Mouse (Mus musculus) embryonic facial prominence, embryonic 15.5 days (tissue): ENCODE data around the gene Slc20a1. TPM values are rescaled to one million over a fixed set of nuclear protein-coding genes. Genes with fewer than 3 reads are reported as not detected.

Source experiments
- ATAC-seq: fragments of 200-750 bp; cut with Nextera tagmentation; 2 replicates; pipeline ENCODE4 v1.8.0; 2017; ENCODE audit warnings: low read depth, moderate TSS enrichment; ENCODE audit not compliant: insufficient number of reproducible peaks, low FRiP score, low TSS enrichment
- H3K27ac ChIP-seq: fragments of 300-500 bp; sonication (generic); replicated peaks from 2 replicates; pipeline ENCODE4 v1.5.1; 2015; ENCODE audit warnings: mild to moderate bottlenecking, inconsistent platforms
- H3K27me3 ChIP-seq: fragments of 300-500 bp; sonication (generic); 2 replicates; pipeline ENCODE4 v1.6.1; 2015; ENCODE audit warnings: inconsistent platforms
- H3K36me3 ChIP-seq: fragments of 300-500 bp; sonication (generic); 2 replicates; pipeline ENCODE4 v1.6.1; 2015; ENCODE audit warnings: mild to moderate bottlenecking, inconsistent platforms
- H3K4me1 ChIP-seq: fragments of 300-500 bp; sonication (generic); 2 replicates; pipeline ENCODE4 v1.6.1; 2015; ENCODE audit warnings: inconsistent platforms
- H3K4me2 ChIP-seq: fragments of 300-500 bp; sonication (generic); replicated peaks from 2 replicates; pipeline ENCODE4 v1.6.1; 2015; ENCODE audit warnings: mild to moderate bottlenecking, inconsistent platforms
- H3K4me3 ChIP-seq: fragments of 300-500 bp; sonication (generic); replicated peaks from 2 replicates; pipeline ENCODE4 v1.5.1; 2015; ENCODE audit warnings: mild to moderate bottlenecking, inconsistent platforms
- H3K9ac ChIP-seq: fragments of 300-500 bp; sonication (generic); 2 replicates; pipeline ENCODE4 v1.6.1; 2015; ENCODE audit warnings: inconsistent platforms
- H3K9me3 ChIP-seq: fragments of 300-500 bp; sonication (generic); replicated peaks from 2 replicates; pipeline ENCODE4 v1.6.1; 2016; ENCODE audit warnings: inconsistent platforms
- WGBS: fragments of 180-500 bp; shearing (Covaris S2); methylation state at CpG from one replicate; pipeline ENCODE4 v1.1.7; 2015; 5-methylcytosine and 5-hydroxymethylcytosine counted together
- polyA plus RNA-seq: library from polyadenylated mRNA; unstranded; fragments of >200 nt; fragmentation: Nextera tagmentation; extraction: Ambion mirVana; gene quantifications from 2 replicates; pipeline ENCODE4 v1.2.1, GENCODE M21; 2015

Gene Slc20a1
- polyA plus RNA-seq, 1 experiment from 2014 or later = 24.0 TPM

DNA sequence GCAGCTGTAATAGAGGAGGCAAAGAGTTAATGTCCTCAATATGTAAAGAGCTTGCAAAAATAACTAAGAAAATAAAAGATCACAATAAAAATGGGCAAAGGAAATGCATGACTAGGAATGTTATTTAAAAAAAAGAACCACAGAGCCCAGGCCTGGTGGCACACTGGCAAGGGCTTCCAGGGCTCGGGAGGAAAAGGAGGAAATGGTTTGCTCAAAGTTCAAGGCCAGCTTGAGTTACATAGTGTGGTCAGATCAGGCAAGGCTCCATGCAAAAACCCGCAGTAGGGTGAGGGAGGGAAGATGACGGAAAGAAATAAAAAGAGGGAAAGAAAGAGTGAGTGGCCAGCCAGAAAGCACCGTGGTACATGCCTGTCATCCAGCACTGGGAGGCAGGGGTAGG lies 30.0 kb downstream of the Slc20a1 start:
- Histone ChIP-seq H3K27me3 (peaks cover 4% of the 10 kb centered on the region; the same call in 1 of the 2 replicates), H3K4me1 (no peaks in the 10 kb centered on the region), H3K4me3 (no peak overlapping the region), H3K4me2 (no peak overlapping the region), H3K9ac (no peak overlapping the region), H3K9me3 (no peaks in the 10 kb centered on the region), H3K36me3 (no peaks in the 10 kb centered on the region), H3K27ac (no peak overlapping the region)
- 79% methylated on average over 4 of the region's 4 CpGs for WGBS
- ATAC-seq = no peak

DNA sequence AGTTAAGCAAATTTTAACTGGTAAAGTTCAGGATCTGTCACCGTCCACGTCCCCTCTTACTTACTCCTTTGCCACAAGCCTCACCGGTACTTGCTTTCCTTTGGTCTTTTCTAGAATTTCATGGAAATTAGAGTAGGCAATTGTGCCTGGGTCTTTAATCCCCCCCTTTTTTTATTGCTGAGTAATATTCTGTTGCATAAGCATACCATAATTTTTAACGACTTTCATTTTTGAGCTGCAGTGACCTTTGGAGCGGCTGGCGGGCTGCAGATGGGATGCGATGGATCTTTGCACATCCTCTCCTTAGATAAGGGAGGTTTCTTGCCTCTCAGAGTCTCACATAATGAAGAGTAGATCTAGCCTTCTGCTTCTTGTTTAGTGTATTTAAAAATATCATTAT lies 30.8 kb downstream of the Slc20a1 start:
- 91% methylated on average over 7 of the region's 7 CpGs for WGBS

DNA sequence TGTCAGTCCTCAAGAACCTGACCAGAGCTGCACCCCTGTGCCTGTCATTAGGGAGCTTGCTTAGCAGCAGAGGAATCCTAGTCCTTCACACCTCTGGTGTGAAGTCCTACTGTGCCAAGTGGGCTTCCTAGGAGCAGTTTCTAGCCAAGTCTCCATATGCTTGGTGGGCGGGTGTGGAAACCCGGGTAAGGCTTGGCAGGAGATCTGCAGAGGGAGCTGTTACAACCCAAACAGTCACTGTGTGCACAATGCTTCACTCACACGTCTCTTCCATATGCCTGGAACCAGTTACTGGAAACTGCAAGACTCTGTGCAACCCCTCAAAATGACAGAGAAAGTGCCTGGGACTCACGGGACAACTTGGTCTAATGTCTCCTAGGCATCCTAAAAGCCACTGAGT lies 33.5 kb downstream of the Slc20a1 start:
- H3K9me3 ChIP-seq = no peaks in the 10 kb centered on the region
- H3K9ac ChIP-seq = no peak overlapping the region
- H3K4me1 ChIP-seq = no peaks in the 10 kb centered on the region
- H3K27ac ChIP-seq = no peak overlapping the region
- no peaks in the 10 kb centered on the region for H3K36me3 ChIP-seq
- peaks cover 4% of the 10 kb centered on the region; the same call in 1 of the 2 replicates for H3K27me3 ChIP-seq
- H3K4me3 ChIP-seq = no peak overlapping the region
- no peak overlapping the region for H3K4me2 ChIP-seq
- no peak for ATAC-seq
- 48% methylated on average over 4 of the region's 4 CpGs for WGBS

More for the DNA sequence above, 30.8 kb downstream of the Slc20a1 start:
- H3K36me3 ChIP-seq = no peaks in the 10 kb centered on the region
- no peaks in the 10 kb centered on the region for H3K9me3 ChIP-seq
- no peak overlapping the region for H3K4me2 ChIP-seq
- no peaks in the 10 kb centered on the region for H3K4me1 ChIP-seq
- H3K27ac ChIP-seq = no peak overlapping the region
- H3K9ac ChIP-seq = no peak overlapping the region
- no peak for ATAC-seq
- H3K27me3 ChIP-seq = peaks cover 4% of the 10 kb centered on the region; the same call in 1 of the 2 replicates
- no peak overlapping the region for H3K4me3 ChIP-seq

GRCm38 (mm10) chr2:129232484-129232883 lies 33.9 kb downstream of the Slc20a1 start:
- no peak overlapping the region for H3K27ac ChIP-seq
- no peak overlapping the region for H3K4me2 ChIP-seq
- no peak for ATAC-seq
- no peak overlapping the region for H3K9ac ChIP-seq
- no peaks in the 10 kb centered on the region for H3K9me3 ChIP-seq
- H3K36me3 ChIP-seq = no peaks in the 10 kb centered on the region
- 84% methylated on average over 9 of the region's 9 CpGs for WGBS
- H3K4me1 ChIP-seq = no peaks in the 10 kb centered on the region
- H3K27me3 ChIP-seq = peaks cover 4% of the 10 kb centered on the region; the same call in 1 of the 2 replicates
- no peak overlapping the region for H3K4me3 ChIP-seq

DNA sequence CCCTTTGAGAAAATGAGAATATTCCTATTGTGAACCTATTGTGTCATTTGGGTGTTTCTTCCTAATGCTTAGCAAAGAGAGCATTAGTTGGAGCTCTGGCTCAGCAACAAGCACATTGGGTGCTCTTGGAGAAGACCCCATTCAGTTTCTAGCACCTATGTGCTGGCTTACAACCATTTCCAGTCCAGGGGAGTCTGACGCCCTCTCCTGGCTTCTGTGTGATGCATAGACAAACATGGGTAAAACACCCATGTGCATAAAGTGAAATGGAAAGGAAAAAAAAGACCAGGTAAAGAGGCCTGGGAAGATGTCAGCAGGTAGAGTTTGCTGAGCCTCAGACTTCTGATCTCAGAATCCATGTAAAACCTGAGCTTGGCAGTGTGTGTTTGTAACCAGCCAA lies 34.7 kb downstream of the Slc20a1 start:
- H3K9me3 ChIP-seq = no peaks in the 10 kb centered on the region
- no peak for ATAC-seq
- 84% methylated on average over 1 of the region's 1 CpGs for WGBS
- no peaks in the 10 kb centered on the region for H3K4me1 ChIP-seq
- no peaks in the 10 kb centered on the region for H3K36me3 ChIP-seq
- no peak overlapping the region for H3K27ac ChIP-seq
- H3K9ac ChIP-seq = no peak overlapping the region
- H3K4me3 ChIP-seq = no peak overlapping the region
- H3K27me3 ChIP-seq = peaks cover 4% of the 10 kb centered on the region; the same call in 1 of the 2 replicates
- no peak overlapping the region for H3K4me2 ChIP-seq

GRCm38 (mm10) chr2:129233803-129234477 lies 35.4 kb downstream of the Slc20a1 start:
- Histone ChIP-seq H3K9ac (no peak overlapping the region), H3K4me1 (no peaks in the 10 kb centered on the region), H3K9me3 (no peaks in the 10 kb centered on the region), H3K36me3 (no peaks in the 10 kb centered on the region), H3K27ac (no peak overlapping the region), H3K4me2 (no peak overlapping the region), H3K27me3 (peaks cover 4% of the 10 kb centered on the region; the same call in 1 of the 2 replicates), H3K4me3 (no peak overlapping the region)
- WGBS = 32% methylated on average over 9 of the region's 9 CpGs
- ATAC-seq = no peak

- Histone ChIP-seq H3K4me1 (no peaks in the 10 kb centered on the region), H3K9me3 (no peaks in the 10 kb centered on the region), H3K4me3 (no peak overlapping the region), H3K4me2 (no peak overlapping the region), H3K27me3 (peaks cover 4% of the 10 kb centered on the region; the same call in 1 of the 2 replicates), H3K9ac (no peak overlapping the region), H3K27ac (no peak overlapping the region), H3K36me3 (no peaks in the 10 kb centered on the region)
- ATAC-seq = no peak
- 81% methylated on average over 2 of the region's 2 CpGs for WGBS
These were observed 36.2 kb downstream of the Slc20a1 start for GRCm38 (mm10) chr2:129234731-129235130.

DNA sequence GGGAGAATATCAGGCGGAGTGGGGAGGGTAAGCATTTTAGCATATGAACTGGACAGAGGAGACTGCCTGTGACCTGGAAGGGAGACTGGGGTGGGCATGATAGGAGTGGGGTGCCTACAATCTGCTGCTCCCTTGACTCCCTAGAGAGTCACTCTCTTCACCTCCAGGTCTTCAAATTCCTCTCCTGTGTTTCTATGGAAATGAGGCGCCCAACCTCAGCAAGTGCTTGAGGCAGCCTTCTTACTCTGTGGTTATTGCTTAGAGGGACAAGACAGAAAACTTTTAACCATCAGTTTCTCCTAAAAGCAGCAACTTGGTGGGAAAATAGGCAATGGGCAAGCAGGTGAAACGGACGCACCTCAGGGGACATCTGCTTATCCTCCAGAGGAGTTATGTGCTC lies 38.0 kb downstream of the Slc20a1 start:
- H3K27me3 ChIP-seq = peaks cover 4% of the 10 kb centered on the region; the same call in 1 of the 2 replicates
- ATAC-seq = no peak
- no peaks in the 10 kb centered on the region for H3K9me3 ChIP-seq
- no peak overlapping the region for H3K4me3 ChIP-seq
- H3K4me2 ChIP-seq = no peak overlapping the region
- 69% methylated on average over 4 of the region's 4 CpGs for WGBS
- no peak overlapping the region for H3K27ac ChIP-seq
- no peaks in the 10 kb centered on the region for H3K36me3 ChIP-seq
- H3K9ac ChIP-seq = no peak overlapping the region
- no peaks in the 10 kb centered on the region for H3K4me1 ChIP-seq

- H3K4me2 ChIP-seq = no peak overlapping the region
- H3K36me3 ChIP-seq = no peaks in the 10 kb centered on the region
- no peak for ATAC-seq
- peaks cover 5% of the 10 kb centered on the region; the same call in 1 of the 2 replicates for H3K4me1 ChIP-seq
- 68% methylated on average over 9 of the region's 9 CpGs for WGBS
- H3K27me3 ChIP-seq = no peaks in the 10 kb centered on the region
- no peak overlapping the region for H3K9ac ChIP-seq
- no peaks in the 10 kb centered on the region for H3K9me3 ChIP-seq
- no peak overlapping the region for H3K27ac ChIP-seq
- no peak overlapping the region for H3K4me3 ChIP-seq
These were observed 42.3 kb downstream of the Slc20a1 start for GRCm38 (mm10) chr2:129240726-129241432.

DNA sequence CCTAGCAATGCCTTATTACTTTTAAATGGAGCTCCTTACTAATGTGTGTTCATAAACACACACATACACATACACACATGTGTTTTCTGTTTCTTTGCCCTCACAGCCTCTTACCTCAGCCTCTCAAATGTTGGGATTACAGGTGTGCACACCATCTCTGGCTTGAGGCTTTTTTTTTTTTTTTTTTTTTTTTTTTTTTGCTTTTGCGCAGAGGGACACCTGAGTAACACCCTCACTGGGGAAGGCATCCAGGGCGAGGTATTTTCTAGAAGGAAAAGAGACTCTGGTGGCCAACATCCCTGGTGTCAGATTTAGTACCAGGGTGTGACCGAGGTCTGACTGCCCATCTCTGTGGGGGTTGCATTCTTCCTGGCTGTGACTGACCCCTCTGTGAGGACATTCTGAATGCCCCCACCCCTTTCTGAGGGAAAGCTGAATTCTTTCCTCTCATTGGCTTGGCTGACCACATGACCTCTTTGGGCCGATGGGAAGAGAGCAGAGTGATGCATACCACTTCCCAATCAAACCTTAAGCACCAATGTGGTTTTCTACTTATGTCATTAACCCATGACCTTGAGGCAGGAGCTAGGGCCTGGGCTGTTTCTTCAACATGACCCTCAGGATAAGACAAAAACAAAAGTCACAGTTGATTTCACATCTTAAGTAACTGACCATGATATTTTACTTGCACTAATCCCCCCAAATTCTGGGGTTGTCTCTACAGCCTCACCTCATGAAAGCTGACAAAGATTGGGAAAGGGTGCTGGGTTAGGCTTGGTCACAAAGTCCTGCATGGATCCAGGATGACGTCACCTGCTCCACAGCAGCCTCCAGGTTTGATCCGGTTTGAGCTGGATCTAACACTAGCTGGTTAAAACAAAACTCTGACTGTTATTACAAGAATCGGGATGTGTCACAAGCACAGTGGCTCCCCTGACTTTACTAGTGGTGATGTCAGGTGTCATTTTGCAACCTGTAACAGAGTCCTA lies 43.6 kb downstream of the Slc20a1 start:
- Histone ChIP-seq H3K4me3 (no peak overlapping the region), H3K27ac (no peak overlapping the region), H3K27me3 (no peaks in the 10 kb centered on the region), H3K36me3 (no peaks in the 10 kb centered on the region), H3K4me2 (no peak overlapping the region), H3K9me3 (no peaks in the 10 kb centered on the region), H3K9ac (no peak overlapping the region), H3K4me1 (peaks cover 5% of the 10 kb centered on the region; the same call in 1 of the 2 replicates)
- 59% methylated on average over 7 of the region's 7 CpGs for WGBS
- ATAC-seq = no peak

DNA sequence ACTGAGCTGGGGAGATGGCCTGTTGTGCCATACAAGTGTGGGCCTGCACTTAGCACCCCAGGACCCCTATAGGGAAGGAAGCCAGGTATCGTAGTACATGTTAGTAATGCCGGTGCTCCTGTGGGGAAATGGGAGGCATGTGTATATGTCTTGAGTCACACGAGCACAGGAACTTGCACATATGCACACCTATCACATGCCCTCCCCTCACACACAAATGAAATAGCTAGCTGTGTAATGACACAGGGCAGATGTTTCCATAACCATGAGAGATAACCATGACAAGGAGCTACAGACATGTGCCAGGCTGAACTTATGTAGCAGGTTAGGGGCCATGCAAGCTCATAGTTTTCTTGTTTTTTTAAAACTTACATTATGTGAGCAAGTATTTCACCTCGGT lies 44.4 kb downstream of the Slc20a1 start:
- Histone ChIP-seq H3K9ac (no peak overlapping the region), H3K4me2 (no peak overlapping the region), H3K9me3 (no peaks in the 10 kb centered on the region), H3K4me1 (peaks cover 5% of the 10 kb centered on the region; the same call in 1 of the 2 replicates), H3K27ac (no peak overlapping the region), H3K27me3 (no peaks in the 10 kb centered on the region), H3K4me3 (no peak overlapping the region), H3K36me3 (no peaks in the 10 kb centered on the region)
- WGBS = 87% methylated on average over 4 of the region's 4 CpGs
- ATAC-seq = no peak
